Mouse (Mus musculus) G1E (cell line): ENCODE measurements at regions not wholly inside any gene's neighbourhood (a gene's known extent, or its start where the extent isn't known, plus 50 kb on each side); places are given as distances from the start of the nearest gene placed in this dataset.

Experiments
- CTCF ChIP-seq: IDR thresholded peaks from 2 replicates; pipeline ENCODE4 v1.5.1; 2012; ENCODE audit warnings: low read depth, low read length, inconsistent platforms, mixed read lengths
- GATA1 ChIP-seq: IDR thresholded peaks from 2 replicates; pipeline ENCODE4 v1.6.1; 2012; ENCODE audit warnings: borderline replicate concordance, low read length, inconsistent platforms, mixed read lengths
- TAL1 ChIP-seq: conservative IDR thresholded peaks from 2 replicates; pipeline ENCODE4 v1.6.1; 2012; ENCODE audit warnings: low read depth, low read length, inconsistent platforms, mixed read lengths

- TF ChIP-seq CTCF (no peak), GATA1 (no peak), TAL1 (no peak)
Observed at GRCm38 (mm10) chr10:117543696-117543950, 85.7 kb upstream of the Cpm start.
